Mouse (Mus musculus) spleen, postnatal 10 days (tissue): ENCODE results near the gene Blm.
"Not testable (repeated sequence)": the region's sequence is repeated elsewhere in the genome, so short reads cannot be mapped to it uniquely, and the experiment has no call there.

ENCODE experiments used
- DNase-seq, 2 experiments: peaks; one replicate each; pipeline ENCODE4 v3.0.0; 2021 to 2022; ENCODE audit warnings: low spot score in 2 of 2

Gene Blm

DNA sequence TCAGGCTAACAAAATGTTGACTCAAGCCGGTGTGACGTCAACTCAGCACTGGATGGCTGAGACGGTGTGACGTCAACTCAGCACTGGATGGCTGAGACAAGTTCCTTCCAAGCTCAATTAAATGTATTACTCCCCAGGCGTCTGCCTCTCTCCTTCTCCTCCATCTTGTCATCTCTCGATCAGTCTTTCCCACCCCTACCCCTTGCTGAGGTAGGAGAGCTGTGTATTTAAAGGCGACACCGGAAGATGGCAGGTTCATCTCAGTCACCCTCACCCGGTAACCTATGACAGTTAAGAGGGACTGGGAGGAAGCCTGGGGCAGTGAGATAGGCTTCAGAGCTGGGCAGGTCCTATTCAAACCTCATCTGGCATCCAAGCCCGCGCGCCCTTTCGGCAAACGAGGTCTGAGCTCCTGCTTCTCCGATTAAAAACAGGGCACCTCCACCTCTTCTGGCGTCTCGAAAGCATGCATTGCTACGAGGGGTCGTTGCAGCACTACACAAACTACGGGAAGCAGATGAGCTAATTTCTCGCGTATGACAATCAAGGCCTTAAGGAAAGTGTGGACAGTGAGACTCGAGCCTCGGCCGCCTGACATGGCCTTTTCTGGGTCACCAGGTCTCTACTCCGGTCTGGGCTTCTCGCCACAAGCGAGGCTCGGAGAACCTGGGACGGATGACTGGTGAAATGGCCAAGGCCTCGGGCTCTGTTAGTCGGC, 469 bp downstream of the Blm start:
- peak; percentile 74 to 82 for DNase-seq

DNA sequence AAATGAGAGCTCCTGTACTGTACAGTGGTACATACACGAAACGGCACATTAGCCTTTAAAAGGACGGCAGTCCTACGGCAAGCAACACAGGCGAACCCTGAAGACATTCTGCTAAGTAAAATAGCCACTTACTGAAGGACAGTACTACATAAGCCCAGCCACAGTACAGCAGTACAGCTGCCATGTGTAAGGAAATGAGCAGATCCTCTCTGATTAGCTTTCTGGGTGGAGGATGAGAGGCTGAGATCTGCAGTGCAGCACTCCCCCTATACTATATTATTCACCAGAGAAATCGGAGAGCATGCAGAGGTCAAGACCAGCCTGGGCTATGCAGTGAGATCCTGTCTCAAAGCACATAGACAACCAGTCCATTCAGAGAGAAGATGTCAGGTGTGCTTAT, 3.8 kb downstream of the Blm start:
- no peak for DNase-seq

DNA sequence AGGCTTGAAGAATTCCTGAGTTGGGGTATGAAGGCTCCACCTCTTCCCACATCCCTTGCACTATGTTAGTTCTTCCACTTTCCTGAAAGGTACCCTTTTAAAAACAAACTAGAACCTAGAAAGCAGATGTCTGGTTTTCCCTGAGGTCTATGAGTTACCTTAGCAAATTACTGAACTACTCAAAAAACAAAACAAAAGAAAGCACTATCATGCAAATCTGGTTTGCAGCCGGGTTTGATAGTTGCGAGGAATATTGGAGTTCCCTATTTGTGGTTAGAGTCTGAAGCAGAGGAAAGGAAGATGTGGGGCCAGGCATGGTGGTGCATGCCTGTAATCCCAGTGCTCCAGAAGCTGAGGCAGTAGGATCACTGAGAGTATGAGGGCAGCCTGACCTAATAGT, 4.3 kb downstream of the Blm start:
- DNase-seq = no peak

DNA sequence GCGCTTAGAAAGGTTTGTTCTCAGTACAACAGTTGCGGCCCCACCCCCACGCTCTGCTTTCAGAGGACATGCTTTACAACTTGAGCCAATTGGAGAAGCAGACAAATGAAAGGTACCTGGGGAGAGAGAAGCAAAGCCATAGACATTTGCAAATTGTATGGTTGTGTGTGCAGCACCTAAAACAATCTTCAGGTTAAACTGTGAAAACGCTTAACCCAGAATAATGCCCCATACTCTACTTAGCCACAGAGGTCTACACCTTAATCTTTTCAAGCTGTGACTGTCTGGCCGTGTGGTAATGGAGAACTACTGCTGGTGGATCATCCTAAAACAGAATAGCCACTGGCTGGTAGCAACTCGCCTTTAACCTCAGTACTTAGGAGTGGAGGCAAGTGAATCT, 8.2 kb downstream of the Blm start:
- DNase-seq = no peak

DNA sequence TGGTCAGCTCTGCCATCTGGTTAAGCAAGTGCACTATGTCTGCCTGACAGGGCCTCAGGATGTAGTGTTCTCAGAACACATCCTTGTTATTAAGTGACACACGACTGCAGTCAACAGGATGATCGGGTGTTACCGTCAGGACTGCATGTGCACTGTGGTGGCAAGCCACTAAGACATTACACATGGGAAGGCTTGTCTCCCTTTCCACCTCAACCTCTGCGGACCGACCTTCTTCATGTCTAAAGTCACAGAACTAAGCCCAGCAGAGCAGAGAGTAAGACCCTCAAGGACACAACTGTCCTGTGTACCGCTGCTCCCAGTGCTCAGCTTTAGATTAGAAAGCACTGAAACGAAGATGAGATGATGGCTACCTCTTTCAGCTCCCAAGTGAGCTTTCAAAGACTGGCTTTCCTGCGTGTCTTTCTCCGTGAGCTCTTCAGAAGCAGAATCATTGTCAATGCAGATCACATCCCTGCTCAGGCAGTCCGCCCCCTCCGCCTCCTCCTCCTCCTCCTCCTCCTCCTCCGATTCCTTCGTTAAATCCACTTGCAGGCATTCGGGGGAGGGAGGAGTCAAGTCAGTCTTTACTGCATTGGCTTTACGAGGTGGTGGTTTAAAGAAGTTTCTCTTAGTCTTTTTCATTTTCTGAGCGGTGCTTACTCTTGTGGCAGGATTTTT, 22.4 kb downstream of the Blm start:
- DNase-seq = no peak

DNA sequence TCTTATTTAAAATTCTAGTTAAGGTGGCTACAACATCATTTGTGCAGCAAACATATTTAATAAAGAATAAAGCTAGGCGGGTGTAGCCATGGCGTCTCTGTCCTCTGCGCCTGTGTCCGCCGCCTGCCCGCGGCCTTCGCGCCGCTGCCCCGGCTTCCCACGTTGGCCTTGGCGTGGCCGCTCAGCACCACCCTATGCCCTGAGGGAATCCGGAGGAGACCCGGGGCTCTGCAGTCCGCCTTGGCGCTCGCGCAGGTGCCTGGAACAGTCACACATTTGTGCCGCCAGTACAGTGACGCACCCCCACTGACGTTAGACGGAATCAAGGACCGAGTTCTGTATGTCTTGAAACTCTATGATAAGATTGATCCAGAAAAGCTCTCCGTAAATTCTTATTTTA, 27.2 kb downstream of the Blm start:
- DNase-seq = not testable (repeated sequence)

DNA sequence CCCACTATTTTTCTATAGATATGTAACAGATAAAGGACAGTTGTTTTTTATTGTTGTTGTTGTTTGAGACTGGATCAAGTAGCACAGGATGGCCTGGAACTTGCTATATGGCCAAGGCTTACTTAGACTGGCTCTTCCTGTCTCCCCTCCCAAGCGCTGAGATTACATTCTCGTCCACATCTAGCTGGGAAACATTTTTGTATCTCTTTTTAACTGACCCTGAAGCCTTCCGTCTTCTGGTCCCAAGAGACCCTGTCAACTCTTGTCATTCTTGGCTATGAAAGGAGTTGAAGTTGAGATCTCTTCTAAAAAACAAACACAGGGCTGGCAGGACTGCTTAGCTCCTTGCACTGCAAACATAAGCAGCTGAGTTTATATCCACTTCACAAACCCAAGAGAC, 28.9 kb downstream of the Blm start:
- DNase-seq = no peak

DNA sequence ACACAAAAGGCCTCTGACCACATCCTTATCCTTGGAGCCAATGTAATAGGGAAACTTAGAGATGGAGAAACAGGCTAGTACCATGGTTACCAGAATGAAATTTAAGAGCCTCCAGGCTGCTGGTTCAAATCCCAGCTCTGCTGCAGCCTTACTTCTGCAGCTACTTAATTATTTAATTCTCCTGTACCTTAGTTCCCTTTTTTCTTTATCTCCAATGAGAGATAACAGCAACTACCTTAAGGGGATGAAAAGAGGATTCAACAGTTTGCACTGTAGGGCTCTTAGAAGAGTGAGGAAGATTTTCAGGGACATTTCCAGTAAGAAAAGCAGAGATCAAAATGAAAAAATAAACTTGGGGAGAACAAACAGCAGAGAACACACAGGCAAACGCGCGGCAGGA, 30.0 kb downstream of the Blm start:
- no peak for DNase-seq

DNA sequence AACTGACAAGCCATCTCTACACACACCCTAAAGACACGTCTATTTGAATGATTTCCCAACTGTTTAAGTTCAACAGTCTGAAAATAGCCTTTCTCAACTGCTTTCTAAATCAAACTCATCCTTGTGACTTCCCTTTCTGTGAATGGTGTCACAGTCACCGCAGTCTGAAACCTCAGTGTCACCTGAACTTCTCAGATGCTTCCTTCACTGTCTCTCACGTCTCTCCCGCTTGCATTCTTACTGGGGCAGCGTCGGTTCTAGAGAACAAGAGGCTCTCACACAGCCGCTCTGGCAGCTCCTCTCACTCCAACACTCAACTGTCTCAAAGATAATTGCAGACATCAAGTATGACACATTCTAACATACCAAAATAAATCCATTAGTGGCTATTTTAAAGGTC, 33.9 kb downstream of the Blm start:
- no peak for DNase-seq

DNA sequence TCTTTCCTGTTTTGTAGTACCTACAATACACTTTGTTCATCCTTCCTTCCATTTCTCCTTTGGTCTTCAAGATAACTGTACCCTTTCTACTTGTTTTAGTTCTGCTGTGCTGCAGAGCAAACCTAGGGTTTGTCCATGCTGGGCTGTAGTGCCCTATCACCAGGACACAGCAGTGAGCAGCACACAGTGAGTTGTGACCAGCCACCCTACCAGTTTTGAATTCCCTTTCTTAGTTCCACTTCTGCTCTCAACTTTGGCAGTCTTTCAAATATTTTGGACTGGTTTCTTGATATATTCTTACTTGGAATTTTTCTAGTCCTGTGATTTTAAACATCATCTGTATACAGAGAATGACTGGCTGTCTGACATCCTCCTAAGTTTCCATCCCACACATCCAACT, 34.8 kb downstream of the Blm start:
- no peak for DNase-seq

DNA sequence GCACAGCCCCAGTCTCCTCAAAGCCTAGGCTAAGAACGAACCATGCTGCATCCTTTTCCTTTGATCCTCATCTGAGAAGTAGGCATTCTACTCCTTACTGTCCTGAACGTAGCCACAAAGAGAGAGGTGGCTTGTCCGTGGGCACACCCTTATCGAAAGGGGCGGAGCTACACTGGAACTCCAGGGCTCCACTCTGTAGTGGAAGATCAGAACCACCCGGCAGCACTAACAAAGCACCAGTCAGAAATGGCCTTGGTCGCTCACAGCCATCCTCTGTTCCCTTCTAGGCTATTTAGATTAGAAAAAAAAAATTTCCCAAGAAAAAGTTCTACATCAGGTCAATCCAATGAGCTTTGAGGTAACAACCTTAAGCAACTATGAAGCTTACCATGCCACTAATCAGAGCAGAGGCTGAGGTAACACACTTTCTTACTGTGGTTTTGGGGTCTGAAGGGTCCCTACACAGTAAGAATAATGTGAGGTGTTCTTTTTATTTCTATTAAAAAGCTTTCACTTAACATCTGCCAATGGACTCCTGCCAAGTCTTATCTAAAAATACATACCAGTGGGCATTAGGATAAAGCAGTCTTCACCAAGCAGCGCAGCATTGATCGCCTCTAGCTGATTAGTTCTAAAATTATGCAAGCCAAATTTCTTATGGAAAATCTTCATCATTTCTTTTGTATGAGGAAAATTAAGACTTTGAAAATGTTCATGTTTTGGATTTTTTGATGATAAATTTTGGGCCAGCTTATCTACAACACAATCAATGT, 35.5 kb downstream of the Blm start:
- DNase-seq = peak; percentile 35 to 51

DNA sequence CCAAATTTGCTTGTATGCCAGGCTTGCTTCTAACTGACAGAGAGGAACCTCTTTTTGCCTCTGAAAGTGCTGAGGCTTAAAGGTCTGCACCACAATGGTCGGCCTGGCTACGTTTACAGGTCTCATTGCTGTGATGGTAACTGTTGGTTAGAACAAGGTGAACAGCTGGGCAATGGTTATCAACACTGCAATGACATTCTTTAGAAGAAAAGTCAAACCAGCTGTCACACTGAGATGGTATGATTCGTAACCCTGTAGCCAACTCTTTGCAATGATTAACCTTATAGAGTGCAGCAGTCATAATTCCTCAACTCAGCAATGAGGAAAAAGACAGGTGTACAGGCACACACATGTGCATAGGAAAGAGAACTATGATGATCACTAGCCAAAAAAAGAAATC, 38.3 kb downstream of the Blm start:
- DNase-seq = no peak

DNA sequence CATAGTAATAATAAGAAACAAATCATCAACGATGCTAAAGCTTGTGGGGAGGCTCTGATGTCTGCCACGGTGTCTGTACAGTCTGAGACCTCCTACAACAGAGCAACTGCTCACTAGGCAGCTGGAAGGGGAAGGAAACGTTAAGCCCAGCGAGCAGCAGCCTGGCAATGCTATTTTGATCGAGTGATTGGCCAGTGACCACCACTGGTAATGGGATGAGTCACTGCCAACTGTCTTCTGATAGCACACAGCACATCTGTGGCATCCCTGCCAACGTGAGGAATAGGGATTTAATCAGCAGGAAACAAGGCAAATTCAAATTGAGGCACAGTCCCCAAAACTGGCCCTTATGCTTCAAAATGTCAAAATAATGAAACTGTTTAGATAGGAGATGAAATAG, 39.7 kb downstream of the Blm start:
- DNase-seq = no peak

DNA sequence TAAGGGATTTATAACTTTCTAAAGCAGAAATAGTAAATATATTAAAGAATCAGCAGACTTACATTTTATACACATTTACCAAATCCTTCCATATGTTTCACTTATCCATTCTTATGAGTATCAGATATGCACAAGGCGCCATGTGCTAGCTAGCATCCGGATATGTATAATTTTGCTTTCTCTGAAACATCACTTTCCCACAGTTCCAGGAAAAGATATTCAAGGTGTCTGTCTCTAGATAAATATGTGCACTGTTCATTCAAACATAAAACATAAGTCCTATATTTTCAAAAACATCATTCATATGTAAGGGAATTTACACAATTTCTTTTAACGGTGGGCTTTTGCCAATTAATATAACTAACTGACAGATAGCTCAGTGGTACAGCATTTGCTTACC, 42.9 kb downstream of the Blm start:
- DNase-seq = no peak

DNA sequence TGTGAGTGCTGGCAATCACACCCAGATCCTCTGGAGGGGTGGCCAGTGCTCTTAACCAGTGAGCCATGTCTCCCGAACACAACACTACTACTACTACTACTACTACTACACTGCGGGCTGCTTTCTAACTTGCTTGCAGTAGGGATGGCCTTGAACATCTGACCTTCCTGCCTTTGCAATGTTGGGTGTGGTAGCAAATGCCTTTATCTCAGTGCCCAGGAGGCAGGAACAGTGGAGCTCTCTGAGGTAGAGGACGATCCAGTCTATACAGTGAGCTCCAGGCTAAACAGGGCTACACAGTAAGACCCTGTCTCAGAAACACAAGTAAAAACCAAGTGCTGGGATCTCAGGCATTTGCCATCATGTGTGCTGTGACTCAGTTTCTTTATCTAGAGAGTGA, 43.8 kb downstream of the Blm start:
- DNase-seq = peak; percentile 32 to 44

DNA sequence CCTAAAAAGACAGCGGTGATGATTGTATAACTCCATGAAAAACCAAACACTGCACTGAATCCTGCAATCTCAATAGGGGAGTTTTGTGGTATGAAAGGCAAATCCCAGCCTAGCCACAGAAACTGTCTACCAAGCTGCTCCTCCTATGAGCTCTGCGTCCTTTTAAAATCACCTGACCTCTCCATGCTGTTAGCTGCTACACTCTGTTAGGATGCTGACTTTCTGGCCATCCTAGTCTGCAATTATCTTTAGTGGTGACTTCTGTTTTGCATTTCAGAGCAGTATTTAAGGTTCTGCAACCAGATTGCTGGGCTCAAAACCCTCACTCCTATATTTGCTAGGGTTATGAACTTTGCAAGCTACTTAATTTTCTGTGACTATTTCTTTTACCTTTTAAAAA, 44.6 kb downstream of the Blm start:
- DNase-seq = no peak

DNA sequence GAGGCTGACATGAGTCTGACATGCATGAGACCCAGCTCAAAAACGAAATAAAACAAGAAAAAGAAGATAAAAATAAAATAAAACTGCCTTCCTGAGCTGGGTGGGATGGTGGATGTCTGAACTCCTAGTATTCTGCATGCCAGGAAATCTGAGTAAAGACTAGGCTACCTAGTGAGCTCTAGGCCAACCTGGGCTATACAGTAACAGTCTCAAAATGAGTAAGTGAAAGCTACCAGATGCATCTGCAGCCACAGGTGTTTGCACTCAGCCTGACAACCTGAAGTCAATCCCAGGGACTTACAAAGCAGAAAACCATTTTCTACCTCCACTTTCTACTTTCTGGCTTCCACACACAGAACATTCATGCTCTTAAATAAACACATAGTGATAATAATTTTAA, 45.5 kb downstream of the Blm start:
- DNase-seq = no peak

DNA sequence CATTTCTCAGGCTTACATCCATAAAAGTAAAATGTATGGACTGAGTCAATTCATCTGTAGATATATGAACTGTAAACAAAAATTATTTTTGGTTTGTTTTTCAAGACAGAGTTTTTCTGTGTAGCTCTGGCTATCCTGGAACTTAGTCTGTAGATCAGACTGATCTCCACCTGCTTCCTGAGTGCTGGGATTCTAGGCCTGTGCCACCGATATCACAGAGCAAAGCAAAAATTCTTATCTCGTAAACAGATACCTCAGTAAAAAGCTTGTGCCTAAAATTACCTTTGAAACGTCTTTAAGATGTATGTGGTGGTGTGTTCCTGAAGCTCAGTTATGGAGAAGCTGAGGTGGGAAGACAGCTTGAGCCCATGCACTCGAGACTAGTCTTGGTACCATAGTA, 47.7 kb downstream of the Blm start:
- no peak for DNase-seq

DNA sequence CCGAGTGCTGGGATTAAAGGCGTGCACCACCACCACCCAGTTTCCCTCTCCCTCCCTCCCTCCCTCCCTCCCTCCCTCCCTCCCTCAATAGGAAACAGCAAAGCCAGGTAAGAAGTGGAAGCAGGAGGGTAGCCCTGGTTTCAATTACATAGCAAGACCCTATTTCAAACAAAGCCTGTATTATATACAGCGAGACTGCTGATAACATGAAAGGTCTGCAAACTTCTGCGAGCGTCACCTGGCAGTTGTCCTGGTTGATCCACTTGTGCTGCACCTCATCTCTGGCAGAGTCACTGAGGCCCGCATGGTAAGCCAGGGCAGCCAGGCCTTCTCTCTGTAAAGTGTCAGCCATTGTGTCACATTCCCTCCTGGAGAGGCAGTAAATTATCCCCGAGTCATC, 54.8 kb downstream of the Blm start:
- no peak for DNase-seq

DNA sequence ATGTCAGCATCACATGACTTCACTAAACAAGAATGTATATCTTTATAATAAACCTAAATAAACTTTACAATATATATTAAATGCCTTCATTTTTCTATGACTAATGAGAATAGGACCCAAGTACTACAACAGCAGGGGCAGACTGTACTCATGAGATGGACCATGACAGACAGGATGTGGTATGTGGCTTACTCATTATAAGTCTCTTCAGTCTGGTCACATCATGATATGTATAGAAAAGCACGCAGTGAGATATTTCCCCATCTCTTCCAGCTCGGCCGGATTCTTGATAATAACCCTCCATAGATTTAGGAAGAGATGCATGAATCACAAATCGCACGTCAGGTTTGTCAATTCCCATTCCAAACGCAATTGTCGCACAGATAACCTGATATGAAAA, 61.1 kb downstream of the Blm start:
- no peak for DNase-seq

DNA sequence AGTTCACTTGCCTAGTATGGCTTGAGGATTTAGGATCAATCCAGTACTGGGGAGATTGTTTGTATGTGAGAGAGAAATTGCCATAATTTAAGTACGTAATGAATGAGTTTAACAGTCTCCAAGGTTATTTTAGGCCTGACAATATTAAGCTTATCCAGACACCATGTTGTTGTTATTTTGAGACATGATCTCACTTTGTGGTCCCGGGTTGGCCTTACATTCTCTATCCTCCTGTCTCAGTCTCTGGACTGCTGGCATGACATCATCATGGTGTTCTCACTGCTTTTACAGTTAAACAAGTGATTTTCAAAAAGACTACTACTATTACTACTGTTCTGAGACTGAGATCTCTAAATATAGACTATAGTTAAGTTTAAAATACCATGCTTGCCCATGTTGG, 66.1 kb downstream of the Blm start:
- DNase-seq = no peak

DNA sequence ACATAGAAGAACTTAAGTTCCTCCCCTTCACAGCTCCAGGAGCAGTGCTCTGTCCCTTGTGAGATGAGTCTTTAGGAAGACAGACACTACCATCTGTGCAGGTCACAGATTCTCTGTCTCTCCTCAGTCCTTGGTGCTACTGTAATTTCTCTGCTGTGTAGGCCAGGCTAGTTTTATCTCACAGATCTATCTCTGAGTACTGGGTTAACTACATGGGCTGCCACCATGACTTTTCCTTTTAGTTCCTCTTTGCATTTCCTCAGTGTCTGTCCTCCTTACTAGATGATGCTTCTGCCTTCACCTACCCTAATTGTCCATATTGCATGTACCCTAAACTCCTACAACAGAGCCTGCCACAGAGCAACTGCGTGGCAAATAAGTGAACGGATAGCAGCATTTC, 67.6 kb downstream of the Blm start:
- no peak for DNase-seq

DNA sequence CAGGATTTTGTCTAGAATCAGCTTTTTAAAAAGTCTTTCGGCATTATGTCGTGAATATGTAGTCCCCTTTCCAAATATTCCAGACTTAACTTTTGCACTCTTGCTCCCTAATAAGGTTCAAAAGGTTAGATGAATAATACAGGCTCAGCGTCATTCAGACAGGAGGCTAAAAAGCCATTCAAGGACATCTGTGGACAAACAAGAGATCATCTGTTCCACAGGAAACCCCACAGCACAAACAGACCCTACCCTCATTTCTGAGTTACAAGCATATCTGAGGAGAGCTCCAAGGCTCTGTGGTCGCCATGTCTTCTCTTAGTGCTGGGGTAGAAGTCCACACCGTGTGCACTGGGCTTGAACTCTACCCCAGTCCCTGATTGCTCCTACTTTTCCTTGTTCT, 70.1 kb downstream of the Blm start:
- DNase-seq = no peak
